Mouse (Mus musculus): ENCODE measurements around the gene Clec16a.

- TF ChIP-seq POLR2A (IDR thresholded peaks at IDR 0.05; ENCODE audit: low read depth, low read length) = no peak
- TF ChIP-seq CTCF (conservative IDR thresholded peaks at IDR 0.05; ENCODE audit: insufficient read depth, insufficient read length, low read depth, low read length) = no peak
These were observed 99.1 kb downstream of the Clec16a start for GRCm38 (mm10) chr16:10644238-10644637.

All from kidney, adult 2 months (tissue).